Mouse (Mus musculus): ENCODE data around the gene Zp3.

The Zp3 gene

GRCm38 (mm10) chr5:135979904-135980303 lies at the start of gene Zp3:
TSS of gene Zp3 (plus strand) at chr5:135980099.
- DNase-seq (ENCODE audit: low spot score) = no peak

GRCm38 (mm10) chr5:135931526-135931925 lies 48.4 kb upstream of the Zp3 start:
- no peak for DNase-seq (ENCODE audit: low spot score)

GRCm38 (mm10) chr5:135932359-135932758 lies 47.5 kb upstream of the Zp3 start:
- no peak for DNase-seq (ENCODE audit: low spot score)

- no peak for DNase-seq (ENCODE audit: low spot score)
Observed at GRCm38 (mm10) chr5:135933222-135933899, 46.5 kb upstream of the Zp3 start.

- DNase-seq (ENCODE audit: low spot score) = no peak
Observed at GRCm38 (mm10) chr5:135933900-135934441, 45.9 kb upstream of the Zp3 start.

- peak; percentile 98 for DNase-seq (ENCODE audit: low spot score)
Observed at GRCm38 (mm10) chr5:135934481-135935175, 45.3 kb upstream of the Zp3 start, which contains the start of gene Ywhag. TSS of gene Ywhag (minus strand) at chr5:135934616.

DNA sequence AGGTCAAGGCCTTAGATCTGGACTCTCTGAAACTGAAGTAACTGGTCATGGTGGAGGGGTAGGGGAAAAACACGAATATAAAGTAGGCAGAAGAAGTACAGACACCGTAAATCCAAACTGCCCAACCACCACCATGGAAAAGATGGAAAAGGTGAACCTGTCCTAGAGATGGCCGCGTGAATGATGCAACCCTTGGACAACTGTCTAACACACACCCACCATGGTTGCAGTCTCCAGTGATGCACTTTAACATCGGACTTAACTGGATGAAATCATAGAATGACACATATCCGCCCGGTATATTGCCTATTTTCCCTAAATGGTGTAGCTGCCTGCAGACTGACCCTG lies 44.7 kb upstream of the Zp3 start:
- DNase-seq (ENCODE audit: low spot score) = no peak

- DNase-seq (ENCODE audit: low spot score) = no peak
Observed at GRCm38 (mm10) chr5:135935641-135936190, 44.2 kb upstream of the Zp3 start.

DNA sequence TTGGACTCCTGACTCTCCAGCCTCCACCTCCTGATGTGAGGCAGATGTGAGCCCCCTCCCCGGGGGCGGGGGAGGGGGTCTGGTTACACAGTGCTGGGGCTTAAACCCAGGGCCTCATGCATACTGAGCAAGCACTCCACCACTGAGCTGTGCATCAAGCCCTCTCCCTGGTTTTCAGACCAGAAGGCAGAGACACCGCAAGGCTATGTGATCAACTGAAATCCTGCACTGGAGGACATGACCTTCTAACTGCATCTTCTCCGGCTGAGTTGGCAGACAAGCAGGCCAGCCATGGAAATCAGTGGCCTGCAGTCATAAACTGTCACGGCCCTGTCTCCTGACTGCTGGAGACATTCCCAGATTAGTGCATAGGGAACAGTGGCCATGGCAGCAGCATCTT lies 39.3 kb upstream of the Zp3 start:
- no peak for DNase-seq (ENCODE audit: low spot score)

DNA sequence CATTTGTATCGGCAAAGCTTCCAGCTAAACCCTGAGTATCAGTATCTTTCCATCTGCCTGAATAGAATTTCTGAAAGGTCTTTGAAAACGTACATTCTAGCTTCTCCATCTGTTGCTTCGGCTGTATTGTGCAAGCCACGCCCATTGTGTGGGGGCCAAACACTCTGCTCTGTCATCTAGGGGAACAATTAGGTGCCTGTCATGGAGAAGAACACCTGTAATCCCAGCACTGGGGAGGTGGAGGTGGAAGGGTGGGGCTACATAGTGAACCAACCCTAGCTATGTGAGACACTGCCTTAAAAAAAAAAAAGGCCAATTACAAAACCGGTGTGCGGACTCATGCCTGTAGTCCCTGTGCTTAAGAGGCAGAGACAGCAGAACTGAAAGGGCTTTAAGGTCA lies 37.2 kb upstream of the Zp3 start:
- no peak for DNase-seq (ENCODE audit: low spot score)

DNA sequence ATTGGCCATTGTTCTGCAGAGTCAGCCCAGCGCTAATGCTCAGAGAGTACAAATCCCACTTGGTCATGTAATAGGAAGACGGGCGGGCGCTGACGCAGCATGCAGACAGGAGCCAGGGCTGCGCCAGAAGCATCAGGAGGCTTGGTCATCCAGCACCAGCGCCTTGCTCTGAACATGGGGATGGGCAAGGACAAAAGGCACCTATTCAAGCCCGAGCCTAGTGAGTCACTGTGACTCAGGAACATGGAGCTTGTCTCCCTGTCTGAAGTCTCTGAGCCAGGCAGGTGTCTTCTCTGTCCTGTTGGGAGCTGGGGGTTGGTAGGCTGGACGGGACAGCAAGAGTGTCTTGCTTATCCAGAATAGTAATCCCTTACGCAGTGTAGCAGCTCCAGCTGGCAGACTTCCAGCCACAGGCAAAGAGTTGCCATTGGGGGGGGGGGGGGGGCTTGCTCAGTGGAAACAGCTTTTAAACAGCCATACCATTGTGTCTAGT lies 33.9 kb upstream of the Zp3 start:
- no peak for DNase-seq (ENCODE audit: low spot score)

GRCm38 (mm10) chr5:135946621-135947020 lies 33.3 kb upstream of the Zp3 start:
- no peak for DNase-seq (ENCODE audit: low spot score)

DNA sequence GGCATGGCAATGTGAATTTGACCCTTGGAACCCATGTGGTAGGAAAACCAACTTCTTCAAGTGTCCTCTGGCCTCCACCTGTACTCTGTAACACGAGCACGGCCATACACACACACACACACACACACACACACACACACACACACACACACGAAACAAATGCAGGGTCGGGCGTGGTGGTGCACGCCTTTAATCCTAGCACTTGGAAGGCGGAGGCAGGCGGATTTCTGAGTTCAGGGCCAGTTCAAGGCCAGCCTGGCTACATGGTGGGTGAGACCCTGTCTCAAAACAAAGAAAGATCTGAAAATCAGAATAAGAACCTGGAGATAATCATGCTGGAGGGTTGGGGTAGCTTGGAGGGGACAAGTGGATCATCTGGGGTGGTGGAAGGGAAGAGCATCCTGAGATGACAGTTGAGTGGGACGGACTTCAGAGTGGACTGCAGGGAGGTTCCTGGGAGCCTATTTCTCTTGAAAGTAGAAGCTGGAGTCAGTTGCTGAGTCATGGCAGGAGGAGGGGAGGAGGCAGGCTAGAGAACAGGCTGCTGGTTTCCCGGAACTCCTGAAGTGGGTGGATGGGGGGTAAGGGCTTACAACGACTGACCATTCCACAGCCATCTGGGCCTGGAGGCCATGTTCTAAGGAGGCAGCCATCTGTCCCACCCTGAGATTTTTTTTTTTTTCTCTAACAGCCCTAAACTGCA lies 29.0 kb upstream of the Zp3 start:
- DNase-seq (ENCODE audit: low spot score) = no peak

GRCm38 (mm10) chr5:135951660-135952059 lies 28.2 kb upstream of the Zp3 start:
- DNase-seq (ENCODE audit: low spot score) = no peak

DNA sequence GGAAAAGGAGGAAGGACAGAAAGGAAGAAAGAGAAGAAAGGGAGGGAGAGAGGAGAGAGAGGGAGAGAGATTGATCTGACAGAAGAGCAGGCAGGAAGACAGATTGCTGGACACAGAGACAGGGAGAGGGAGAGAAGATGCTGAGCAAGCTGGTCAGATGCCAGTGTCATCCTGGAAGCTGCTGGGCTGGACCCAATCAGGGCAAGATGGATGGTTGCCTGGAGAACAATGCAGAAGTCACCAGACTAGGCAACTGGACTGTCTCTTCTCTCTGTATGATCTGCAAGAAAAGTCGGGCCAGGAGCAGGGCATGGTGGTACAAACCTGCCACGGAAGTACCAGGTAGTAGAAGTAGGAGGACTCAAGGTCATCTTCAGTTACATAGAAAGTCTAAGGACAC lies 27.1 kb upstream of the Zp3 start:
- no peak for DNase-seq (ENCODE audit: low spot score)

DNA sequence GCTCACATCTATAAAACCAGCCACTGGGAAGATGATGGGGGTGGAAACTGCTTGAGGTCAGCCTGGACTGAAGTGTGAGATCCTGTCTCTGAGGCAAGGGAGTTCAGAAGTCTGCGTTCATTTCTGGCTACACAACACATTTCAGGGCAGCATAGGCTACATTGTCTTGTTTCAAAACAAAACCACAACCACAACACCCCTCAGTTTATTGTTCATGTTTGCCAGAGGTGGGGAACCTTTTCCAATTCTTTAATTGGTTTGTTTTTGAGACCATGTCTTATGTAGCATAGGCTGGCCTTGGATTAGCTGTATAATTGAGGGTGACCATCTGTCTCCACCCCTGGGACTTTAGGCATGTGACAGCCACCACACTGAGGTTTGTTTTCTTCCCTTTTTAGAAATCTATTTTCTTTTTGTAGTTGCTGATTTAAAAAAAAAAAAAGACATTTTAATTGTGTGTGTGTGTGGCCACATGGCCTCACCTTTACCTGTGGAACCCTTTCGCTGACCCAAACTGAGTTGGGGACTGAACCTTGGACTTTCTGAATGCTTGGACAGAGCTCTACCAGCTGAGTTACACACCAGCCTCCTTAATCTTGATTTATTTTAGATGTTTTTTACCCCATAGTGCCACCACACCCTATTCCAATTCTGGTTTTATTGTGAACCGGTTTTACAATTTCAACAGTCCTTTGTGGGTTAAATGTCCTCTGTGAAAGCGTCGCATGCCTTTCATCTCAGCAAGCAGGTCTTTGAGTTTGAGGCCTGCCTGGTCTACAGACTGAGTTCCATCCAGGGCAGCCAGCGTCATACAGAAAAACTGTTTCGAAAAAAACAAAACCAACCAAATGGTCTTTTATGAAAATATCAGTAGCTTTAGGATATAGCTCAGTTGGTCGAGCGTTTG lies 23.3 kb upstream of the Zp3 start:
- no peak for DNase-seq (ENCODE audit: low spot score)

DNA sequence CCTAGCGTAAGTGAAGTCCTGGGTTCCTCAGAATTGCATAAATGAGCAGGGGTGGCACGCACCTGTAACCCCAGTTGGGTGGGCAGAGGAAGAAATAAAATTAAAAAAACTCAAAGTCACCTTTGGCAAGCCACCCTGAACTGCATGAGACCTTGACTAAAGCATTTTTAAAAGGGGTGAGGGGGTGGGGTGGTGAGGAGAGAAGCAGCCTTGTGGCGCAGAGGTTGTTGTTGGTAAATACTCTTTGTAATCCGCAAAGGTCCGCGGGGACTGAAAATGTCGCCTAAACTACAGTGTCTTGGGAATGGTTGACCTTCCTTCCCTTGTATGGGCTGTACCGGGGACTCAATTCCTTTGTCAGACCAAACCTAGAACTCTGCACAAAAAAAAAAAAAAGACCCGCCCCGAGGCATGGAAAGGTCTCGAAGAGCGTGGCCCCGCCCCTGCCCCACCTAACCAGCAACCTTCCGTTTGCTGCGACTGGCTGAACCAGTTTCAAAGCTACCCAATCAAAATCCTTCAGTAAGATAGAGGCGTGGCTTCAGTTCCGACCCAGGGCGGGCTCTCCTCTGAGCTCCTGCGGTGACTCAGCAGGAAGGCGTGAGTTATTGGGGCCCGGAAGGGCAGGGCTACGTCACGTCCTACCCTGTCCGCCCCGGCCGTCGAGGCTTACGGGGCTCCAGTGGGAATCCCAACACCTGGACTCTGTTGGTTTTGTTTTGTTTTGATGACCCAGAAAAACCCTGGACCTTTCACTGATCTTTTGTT lies 22.5 kb upstream of the Zp3 start:
- peak; percentile 89 for DNase-seq (ENCODE audit: low spot score)

GRCm38 (mm10) chr5:135958367-135958766 lies 21.5 kb upstream of the Zp3 start:
- DNase-seq (ENCODE audit: low spot score) = no peak

GRCm38 (mm10) chr5:135959911-135960310 lies 20.0 kb upstream of the Zp3 start:
- no peak for DNase-seq (ENCODE audit: low spot score)

DNA sequence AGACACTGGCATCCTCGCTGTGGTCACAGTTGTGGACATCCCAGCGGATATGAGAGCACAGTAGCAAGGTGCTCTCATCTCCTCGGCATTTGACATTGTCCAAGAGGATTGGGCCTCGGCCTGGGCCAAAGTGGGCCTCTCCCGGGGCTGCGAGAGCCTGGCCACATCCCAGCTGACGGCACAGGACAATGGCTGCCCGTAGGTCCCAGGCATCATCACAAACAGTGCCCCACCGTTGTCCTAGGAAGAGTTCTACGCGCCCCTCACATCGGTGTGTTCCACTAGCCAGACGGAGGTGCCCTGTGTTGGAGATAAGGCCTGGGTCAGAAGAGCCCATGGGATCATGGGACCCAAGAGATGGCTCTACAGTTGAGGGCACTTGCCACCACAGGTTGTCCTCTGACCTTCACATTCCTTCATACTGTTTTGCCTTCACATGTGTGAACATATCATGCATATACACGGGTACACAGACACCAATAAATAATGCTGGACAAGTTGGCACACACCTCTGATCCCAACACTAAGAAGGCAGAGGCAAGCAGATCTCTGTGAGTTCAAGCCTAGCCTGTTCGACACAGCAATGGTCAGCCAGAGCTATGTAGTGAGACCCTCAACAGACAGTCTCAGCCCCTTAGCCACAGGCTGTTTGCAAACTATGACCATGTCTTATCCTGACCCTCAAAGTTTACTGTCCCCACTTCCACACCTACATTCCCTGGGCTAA lies 18.8 kb upstream of the Zp3 start:
- DNase-seq (ENCODE audit: low spot score) = no peak
